Mouse (Mus musculus) ES-Bruce4 (cell line): Measurements from ENCODE around the gene Cxcl10. TPM values are rescaled to one million over a fixed set of nuclear protein-coding genes. Genes with fewer than 3 reads are reported as not detected.

Experiments
- H3K27ac ChIP-seq: 2 replicates; pipeline ENCODE4 v1.5.1; 2012; ENCODE audit warnings: low read length, inconsistent platforms; ENCODE audit not compliant: insufficient read depth
- H3K27me3 ChIP-seq: 2 replicates; pipeline ENCODE4 v1.6.1; 2012; ENCODE audit warnings: mild to moderate bottlenecking, low read length, inconsistent platforms; ENCODE audit not compliant: control insufficient read depth, poor library complexity, insufficient read depth, severe bottlenecking
- H3K36me3 ChIP-seq: 2 replicates; pipeline ENCODE4 v1.6.1; 2012; ENCODE audit warnings: inconsistent platforms, mild to moderate bottlenecking, low read length, moderate library complexity; ENCODE audit not compliant: control insufficient read depth, poor library complexity, insufficient read depth, severe bottlenecking
- H3K4me1 ChIP-seq: one replicate; pipeline ENCODE4 v1.8.1; 2011; ENCODE audit warnings: low read length; ENCODE audit not compliant: control insufficient read depth, insufficient read depth
- H3K4me3 ChIP-seq: 2 replicates; pipeline ENCODE4 v1.5.1; 2011; ENCODE audit warnings: low read depth, mild to moderate bottlenecking, low read length
- H3K9ac ChIP-seq: 2 replicates; pipeline ENCODE4 v1.6.1; 2012; ENCODE audit warnings: low read depth, mild to moderate bottlenecking, inconsistent platforms; ENCODE audit not compliant: poor library complexity, severe bottlenecking
- H3K9me3 ChIP-seq: replicated peaks from 2 replicates; pipeline ENCODE4 v1.6.1; 2012; ENCODE audit warnings: mild to moderate bottlenecking, low read length, inconsistent platforms; ENCODE audit not compliant: control insufficient read depth, poor library complexity, insufficient read depth, severe bottlenecking
- CTCF ChIP-seq: IDR thresholded peaks from one replicate; pipeline ENCODE4 v1.8.1; 2011; ENCODE audit warnings: low read depth, low read length
- EP300 ChIP-seq: IDR thresholded peaks from 2 replicates; pipeline ENCODE4 v1.6.1; 2011; ENCODE audit warnings: low read depth, low read length; ENCODE audit not compliant: insufficient read depth
- POLR2A ChIP-seq: IDR thresholded peaks from one replicate; pipeline ENCODE4 v1.8.1; 2011; ENCODE audit warnings: low read length; ENCODE audit not compliant: insufficient read depth
- polyA plus RNA-seq: library from polyadenylated mRNA; stranded (reverse); fragments of >200 nt; gene quantifications from 2 replicates; pipeline ENCODE4 v1.2.4, GENCODE M21; 2011; ENCODE audit warnings: low read depth; ENCODE audit not compliant: missing spikeins, insufficient read depth, insufficient read length

Gene Cxcl10
- polyA plus RNA-seq, 1 experiment = 11.7 TPM

DNA sequence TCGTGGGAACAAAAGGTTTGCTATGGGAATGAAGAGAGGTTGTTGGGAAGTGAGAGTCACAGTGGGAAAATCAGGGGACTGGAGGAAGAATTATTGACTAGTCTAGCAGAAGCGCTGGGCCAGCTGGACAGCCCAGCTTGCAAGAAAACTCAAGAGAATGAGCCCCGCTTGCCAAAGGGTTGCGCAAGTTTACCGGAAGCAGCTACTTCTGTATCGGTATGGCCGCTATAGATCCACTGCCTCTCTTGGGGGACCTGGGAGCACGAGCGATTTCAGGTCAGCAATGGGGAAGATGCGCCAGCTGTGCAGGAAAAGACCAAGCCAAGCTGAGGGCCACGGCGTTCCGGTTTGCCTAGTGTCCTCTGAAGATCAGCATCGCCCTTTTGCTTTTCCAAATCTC lies 30.1 kb downstream of the Cxcl10 start:
- TF ChIP-seq CTCF (no peak), POLR2A (no peak), EP300 (no peak)
- no peaks in the 10 kb centered on the region for H3K27me3 ChIP-seq
- no peak overlapping the region for H3K27ac ChIP-seq
- no peak overlapping the region for H3K9ac ChIP-seq
- no peaks in the 10 kb centered on the region for H3K4me1 ChIP-seq
- no peaks in the 10 kb centered on the region for H3K9me3 ChIP-seq
- H3K4me3 ChIP-seq = no peak overlapping the region
- no peaks in the 10 kb centered on the region for H3K36me3 ChIP-seq

DNA sequence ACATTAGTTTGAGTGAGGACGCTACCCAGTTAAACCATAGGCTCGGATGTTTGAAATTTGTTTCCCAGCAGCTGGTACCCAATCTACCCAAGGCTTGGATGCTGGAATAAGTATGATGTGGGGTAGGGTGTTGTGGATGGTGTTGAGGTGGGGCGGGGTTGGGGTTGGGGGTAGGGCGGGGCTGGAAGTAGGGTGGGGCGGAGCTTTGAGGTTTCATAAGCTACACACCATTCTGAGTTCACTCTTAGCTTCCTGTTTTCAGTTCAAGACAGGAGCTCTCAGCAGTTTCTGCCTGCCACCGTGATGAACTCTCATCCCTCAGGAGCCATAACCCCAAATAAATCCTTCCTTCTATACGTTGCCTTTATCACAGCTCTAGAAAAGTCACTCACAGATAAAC lies 30.6 kb downstream of the Cxcl10 start:
- H3K9me3 ChIP-seq = no peaks in the 10 kb centered on the region
- no peaks in the 10 kb centered on the region for H3K36me3 ChIP-seq
- H3K27ac ChIP-seq = no peak overlapping the region
- no peaks in the 10 kb centered on the region for H3K27me3 ChIP-seq
- no peak overlapping the region for H3K9ac ChIP-seq
- no peaks in the 10 kb centered on the region for H3K4me1 ChIP-seq
- H3K4me3 ChIP-seq = no peak overlapping the region
- TF ChIP-seq EP300 (no peak), CTCF (no peak), POLR2A (no peak)

DNA sequence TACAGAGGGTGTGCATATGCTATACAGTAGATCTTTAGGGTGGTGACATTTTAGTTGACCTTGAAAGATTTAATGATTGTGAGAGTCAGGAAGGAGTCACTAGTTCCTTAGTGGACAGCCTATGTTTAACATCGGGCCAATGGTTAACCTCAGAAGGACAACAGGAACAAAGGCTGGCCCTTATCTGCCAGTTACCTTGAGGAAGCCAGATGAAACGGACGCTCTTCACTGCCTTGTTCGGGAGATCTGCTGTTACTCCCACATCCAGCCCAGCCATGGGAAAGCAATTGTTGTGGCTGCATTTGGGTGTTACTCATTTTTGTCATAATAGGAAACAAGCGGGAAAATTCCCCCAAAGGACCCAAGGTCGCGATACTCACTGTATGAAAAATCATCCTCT lies 34.9 kb downstream of the Cxcl10 start:
- no peak for TF ChIP-seq EP300
- TF ChIP-seq CTCF = no peak
- no peak for TF ChIP-seq POLR2A
- Histone ChIP-seq H3K4me1 (no peaks in the 10 kb centered on the region), H3K27me3 (no peaks in the 10 kb centered on the region), H3K9me3 (no peaks in the 10 kb centered on the region), H3K9ac (no peak overlapping the region), H3K4me3 (no peak overlapping the region), H3K36me3 (no peaks in the 10 kb centered on the region), H3K27ac (no peak overlapping the region)

DNA sequence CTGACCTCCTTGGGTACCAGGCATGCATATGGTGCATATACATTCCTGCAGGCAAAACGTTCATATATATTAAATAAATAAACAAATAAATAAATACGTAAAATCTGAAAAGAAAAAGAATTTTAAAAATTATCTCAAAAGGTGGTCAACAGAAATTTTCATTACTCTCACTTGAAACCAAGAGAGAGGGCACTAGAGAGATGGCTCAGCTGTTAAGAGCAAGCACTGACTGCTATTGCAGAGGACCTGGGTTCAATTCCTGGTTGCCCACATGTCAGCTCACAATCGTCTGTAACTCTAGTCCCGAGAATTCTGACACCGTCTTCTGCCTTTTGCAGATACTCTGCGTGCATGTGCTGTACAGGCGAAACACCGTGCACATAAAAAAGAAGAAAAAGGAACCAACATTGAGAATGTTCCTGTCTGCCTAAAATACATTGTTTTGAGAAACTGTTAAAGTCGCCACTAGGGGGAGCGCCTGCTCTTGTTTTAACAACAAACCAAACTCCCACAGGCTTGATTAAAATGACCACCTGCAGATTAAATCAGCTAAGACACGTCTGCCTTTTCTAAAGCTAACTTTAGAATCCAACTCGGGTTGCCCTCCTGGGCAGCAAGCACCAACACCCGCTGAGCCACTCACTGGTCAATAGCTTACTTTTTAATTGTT lies 36.5 kb downstream of the Cxcl10 start:
- TF ChIP-seq POLR2A (no peak), CTCF (no peak), EP300 (no peak)
- Histone ChIP-seq H3K4me1 (peaks cover 2% of the 10 kb centered on the region), H3K4me3 (no peak overlapping the region), H3K9me3 (no peaks in the 10 kb centered on the region), H3K27me3 (no peaks in the 10 kb centered on the region), H3K27ac (no peak overlapping the region), H3K9ac (no peak overlapping the region), H3K36me3 (no peaks in the 10 kb centered on the region; the same call in 1 of the 2 replicates)

DNA sequence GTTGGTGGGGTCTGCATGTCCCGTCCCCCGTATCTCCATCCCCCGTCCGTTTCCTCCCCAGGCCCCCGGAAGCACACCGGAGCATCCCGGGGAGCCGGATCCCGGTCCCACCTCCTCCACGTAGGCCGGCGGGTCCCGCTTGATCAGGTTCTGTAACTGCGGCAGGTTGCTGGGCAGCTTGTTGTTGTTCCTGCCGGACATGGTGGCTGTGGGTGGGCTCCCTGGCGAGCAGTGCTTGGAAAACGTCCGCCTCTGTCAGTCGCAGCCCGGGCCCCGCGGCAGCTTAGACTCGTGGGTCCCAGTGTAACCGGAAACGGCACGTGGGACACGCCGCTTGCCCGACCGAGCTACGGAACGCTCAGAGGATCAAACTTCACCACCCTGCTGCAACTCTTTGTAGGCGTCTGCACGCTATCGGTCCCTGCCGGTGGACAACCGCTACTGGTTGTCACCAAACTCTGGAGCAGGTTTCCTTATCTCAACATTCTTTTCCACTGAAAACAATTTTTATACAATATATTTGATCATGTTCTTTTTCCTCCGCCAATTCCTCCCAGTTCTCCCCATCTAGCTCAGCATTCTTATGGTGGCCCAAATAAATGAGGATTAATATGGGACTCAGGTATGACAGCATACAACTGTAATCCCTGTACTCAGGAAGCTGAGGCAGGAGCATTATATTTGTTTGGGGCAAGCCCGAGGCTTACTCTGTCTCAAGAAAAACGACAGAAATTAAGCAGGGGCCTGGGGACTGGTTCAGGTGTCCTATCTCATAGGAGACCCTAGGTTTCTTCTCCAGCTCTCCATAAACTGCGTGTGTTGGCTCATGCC lies 38.8 kb downstream of the Cxcl10 start, which contains the start of gene Sdad1:
TSS of gene Sdad1 (minus strand) at position 799 of the 831 bp plus-strand sequence.
- peaks cover 7% of the 10 kb centered on the region for H3K36me3 ChIP-seq
- TF ChIP-seq POLR2A (peak; percentile 36), CTCF (peak; percentile 47), EP300 (peak; percentile 55; the same call in 1 of the 2 replicates)
- peak within 1 kb of the TSS; percentile 96 for H3K4me3 ChIP-seq
- H3K9me3 ChIP-seq = no peaks in the 10 kb centered on the region
- no peaks in the 10 kb centered on the region for H3K27me3 ChIP-seq
- peak within 1 kb of the TSS; percentile 90 for H3K9ac ChIP-seq
- peaks cover 2% of the 10 kb centered on the region for H3K4me1 ChIP-seq
- H3K27ac ChIP-seq = 0 out of 2 replicates have a peak within 1 kb of the TSS, but pooled peaks have one; percentile 3

DNA sequence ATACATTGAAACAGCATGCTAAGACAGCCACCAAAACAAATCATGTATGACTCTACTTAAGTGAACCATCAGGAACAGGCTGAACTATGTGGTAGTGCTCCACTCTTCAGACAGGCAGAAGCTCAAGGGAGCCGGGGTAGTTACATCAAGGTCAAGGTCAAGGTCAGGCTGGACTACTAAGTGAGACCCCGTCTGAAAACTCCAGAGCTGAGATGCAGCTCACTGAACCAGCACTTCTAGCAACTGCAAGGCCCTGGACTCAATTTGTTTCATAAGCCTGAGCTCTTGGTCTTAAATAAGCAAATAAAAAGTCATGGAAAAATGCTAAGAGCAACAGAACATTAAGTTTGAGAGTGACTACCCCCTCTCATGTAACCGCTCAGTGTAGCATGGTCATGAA lies 44.4 kb downstream of the Cxcl10 start:
- no peaks in the 10 kb centered on the region for H3K9me3 ChIP-seq
- no peaks in the 10 kb centered on the region for H3K27me3 ChIP-seq
- no peak overlapping the region for H3K9ac ChIP-seq
- TF ChIP-seq CTCF (no peak), EP300 (no peak), POLR2A (no peak)
- H3K27ac ChIP-seq = no peak overlapping the region
- peaks cover 2% of the 10 kb centered on the region for H3K4me1 ChIP-seq
- peaks cover 50% of the 10 kb centered on the region for H3K36me3 ChIP-seq
- H3K4me3 ChIP-seq = no peak overlapping the region
